Mouse (Mus musculus) ES-E14 (cell line): ENCODE results near the gene Erc1.

Source experiments
- CHD2 ChIP-seq: IDR thresholded peaks from 2 replicates; pipeline ENCODE4 v1.6.1; 2014; ENCODE audit warnings: mild to moderate bottlenecking, low read depth, low read length, inconsistent platforms
- ZC3H11A ChIP-seq: IDR thresholded peaks from 2 replicates; pipeline ENCODE4 v1.6.1; 2012; ENCODE audit warnings: low read depth, mild to moderate bottlenecking, inconsistent platforms, low read length, borderline replicate concordance
- ZNF384 ChIP-seq: IDR thresholded peaks from 2 replicates; pipeline ENCODE4 v1.6.1; 2012; ENCODE audit warnings: low read depth, low read length, inconsistent platforms

- TF ChIP-seq CHD2 (no peak), ZNF384 (no peak), ZC3H11A (no peak)
Observed at GRCm38 (mm10) chr6:119796291-119796690, 51.7 kb downstream of the Erc1 start.
